Mouse (Mus musculus): Measurements from ENCODE around the gene Cmtr1. TPM values are rescaled to one million over a fixed set of nuclear protein-coding genes. Genes with fewer than 3 reads are reported as not detected.

Cmtr1 gene
- polyA plus RNA-seq, 1 experiment from 2014 or later, result 95.8 TPM

- H3K4me1 ChIP-seq, result no peaks in the 10 kb centered on the region
- whole genome bisulfite sequencing, result 88% methylated on average over 8 of the region's 8 CpGs
- H3K4me2 ChIP-seq, result no peak overlapping the region
- H3K27ac ChIP-seq, result no peak overlapping the region
- no peak overlapping the region for H3K9ac ChIP-seq
- no peak for ATAC-seq (ENCODE audit: insufficient read depth, low FRiP score, low read depth)
- no peaks in the 10 kb centered on the region for H3K9me3 ChIP-seq
- peaks cover 58% of the 10 kb centered on the region for H3K36me3 ChIP-seq
- H3K27me3 ChIP-seq (replicated peaks), result no peaks in the 10 kb centered on the region
- no peak overlapping the region for H3K4me3 ChIP-seq (replicated peaks)
Observed at GRCm38 (mm10) chr17:29635492-29635891, 24.9 kb upstream of the Cmtr1 start.

- no peaks in the 10 kb centered on the region for H3K4me1 ChIP-seq
- H3K9ac ChIP-seq, result no peak overlapping the region
- H3K4me2 ChIP-seq, result no peak overlapping the region
- no peak overlapping the region for H3K27ac ChIP-seq
- H3K27me3 ChIP-seq (replicated peaks), result no peaks in the 10 kb centered on the region
- H3K36me3 ChIP-seq, result peaks cover 58% of the 10 kb centered on the region
- no peak for ATAC-seq (ENCODE audit: insufficient read depth, low FRiP score, low read depth)
- H3K9me3 ChIP-seq, result no peaks in the 10 kb centered on the region
- 67% methylated on average over 5 of the region's 5 CpGs for WGBS
- H3K4me3 ChIP-seq (replicated peaks), result no peak overlapping the region
Observed at GRCm38 (mm10) chr17:29636118-29636517, 24.3 kb upstream of the Cmtr1 start.

- Histone ChIP-seq H3K9me3 (no peaks in the 10 kb centered on the region), H3K4me3 (replicated peaks) (no peak overlapping the region), H3K36me3 (peaks cover 54% of the 10 kb centered on the region), H3K27me3 (replicated peaks) (no peaks in the 10 kb centered on the region), H3K27ac (no peak overlapping the region), H3K9ac (no peak overlapping the region), H3K4me2 (no peak overlapping the region), H3K4me1 (no peaks in the 10 kb centered on the region)
- ATAC-seq (ENCODE audit: insufficient read depth, low FRiP score, low read depth), result no peak
- 89% methylated on average over 4 of the region's 4 CpGs for WGBS
Observed at GRCm38 (mm10) chr17:29637377-29637776, 23.0 kb upstream of the Cmtr1 start.

- no peak overlapping the region for H3K4me3 ChIP-seq (replicated peaks)
- H3K9me3 ChIP-seq, result no peaks in the 10 kb centered on the region
- WGBS, result 73% methylated on average over 8 of the region's 8 CpGs
- H3K9ac ChIP-seq, result no peak overlapping the region
- H3K27ac ChIP-seq, result no peak overlapping the region
- no peak overlapping the region for H3K4me2 ChIP-seq
- peaks cover 54% of the 10 kb centered on the region for H3K36me3 ChIP-seq
- H3K4me1 ChIP-seq, result no peaks in the 10 kb centered on the region
- no peaks in the 10 kb centered on the region for H3K27me3 ChIP-seq (replicated peaks)
- ATAC-seq (ENCODE audit: insufficient read depth, low FRiP score, low read depth), result no peak
Observed at GRCm38 (mm10) chr17:29637895-29638294, 22.5 kb upstream of the Cmtr1 start.

- Histone ChIP-seq H3K27ac (no peak overlapping the region), H3K9ac (no peak overlapping the region), H3K36me3 (peaks cover 33% of the 10 kb centered on the region), H3K4me3 (replicated peaks) (no peak overlapping the region), H3K27me3 (replicated peaks) (no peaks in the 10 kb centered on the region), H3K4me2 (no peak overlapping the region), H3K9me3 (no peaks in the 10 kb centered on the region), H3K4me1 (no peaks in the 10 kb centered on the region)
- 94% methylated on average over 11 of the region's 11 CpGs for WGBS
- ATAC-seq (ENCODE audit: insufficient read depth, low FRiP score, low read depth), result no peak
Observed at GRCm38 (mm10) chr17:29640971-29641370, 19.4 kb upstream of the Cmtr1 start.

- no peak overlapping the region for H3K4me3 ChIP-seq (replicated peaks)
- H3K9ac ChIP-seq, result no peak overlapping the region
- no peaks in the 10 kb centered on the region for H3K27me3 ChIP-seq (replicated peaks)
- WGBS, result 51% methylated on average over 3 of the region's 3 CpGs
- H3K4me2 ChIP-seq, result no peak overlapping the region
- no peak for ATAC-seq (ENCODE audit: insufficient read depth, low FRiP score, low read depth)
- H3K27ac ChIP-seq, result no peak overlapping the region
- H3K4me1 ChIP-seq, result no peaks in the 10 kb centered on the region
- peaks cover 26% of the 10 kb centered on the region for H3K36me3 ChIP-seq
- H3K9me3 ChIP-seq, result no peaks in the 10 kb centered on the region
Observed at GRCm38 (mm10) chr17:29642219-29642618, 18.2 kb upstream of the Cmtr1 start.

- Histone ChIP-seq H3K4me2 (no peak overlapping the region), H3K4me3 (replicated peaks) (no peak overlapping the region), H3K27ac (no peak overlapping the region), H3K9me3 (no peaks in the 10 kb centered on the region), H3K36me3 (peaks cover 5% of the 10 kb centered on the region; the same call in 1 of the 2 replicates), H3K4me1 (no peaks in the 10 kb centered on the region), H3K27me3 (replicated peaks) (no peaks in the 10 kb centered on the region), H3K9ac (no peak overlapping the region)
- peak; percentile 67 for ATAC-seq (ENCODE audit: insufficient read depth, low FRiP score, low read depth)
- WGBS, result 82% methylated on average over 2 of the region's 2 CpGs
Observed at GRCm38 (mm10) chr17:29658249-29658648, 2.1 kb upstream of the Cmtr1 start.

- H3K9ac ChIP-seq, result peak overlapping the region; percentile 79
- WGBS, result under 1% methylated on average over 40 of the region's 41 CpGs
- ATAC-seq (ENCODE audit: insufficient read depth, low FRiP score, low read depth), result no peak; the same call in 1 of the 2 replicates
Observed at GRCm38 (mm10) chr17:29660762-29661391, 482 bp downstream of the Cmtr1 start.

GRCm38 (mm10) chr17:29662145-29662544 is 1.8 kb downstream of the Cmtr1 start:
- Histone ChIP-seq H3K36me3 (peaks cover 10% of the 10 kb centered on the region), H3K4me2 (no peak overlapping the region), H3K4me1 (no peaks in the 10 kb centered on the region), H3K9me3 (no peaks in the 10 kb centered on the region), H3K27ac (no peak overlapping the region), H3K9ac (no peak overlapping the region), H3K27me3 (replicated peaks) (no peaks in the 10 kb centered on the region), H3K4me3 (replicated peaks) (no peak overlapping the region)
- no peak for ATAC-seq (ENCODE audit: insufficient read depth, low FRiP score, low read depth)
- WGBS, result 88% methylated on average over 6 of the region's 6 CpGs

More at GRCm38 (mm10) chr17:29660762-29661391, 482 bp downstream of the Cmtr1 start:
- Histone ChIP-seq H3K9me3 (no peaks in the 10 kb centered on the region), H3K4me1 (no peaks in the 10 kb centered on the region), H3K4me2 (peak overlapping the region; percentile 83), H3K36me3 (peaks cover 5% of the 10 kb centered on the region; the same call in 1 of the 2 replicates), H3K27me3 (replicated peaks) (no peaks in the 10 kb centered on the region), H3K4me3 (replicated peaks) (peak overlapping the region; percentile 78), H3K27ac (peak overlapping the region; percentile 93)

GRCm38 (mm10) chr17:29668051-29668986 is 7.9 kb downstream of the Cmtr1 start:
- no peaks in the 10 kb centered on the region for H3K9me3 ChIP-seq
- peak; percentile 27; the same call in 1 of the 2 replicates for ATAC-seq (ENCODE audit: insufficient read depth, low FRiP score, low read depth)
- H3K4me3 ChIP-seq (replicated peaks), result no peak overlapping the region
- H3K36me3 ChIP-seq, result peaks cover 12% of the 10 kb centered on the region
- no peak overlapping the region for H3K27ac ChIP-seq
- no peak overlapping the region for H3K9ac ChIP-seq
- WGBS, result 71% methylated on average over 10 of the region's 10 CpGs
- H3K27me3 ChIP-seq (replicated peaks), result no peaks in the 10 kb centered on the region
- no peak overlapping the region for H3K4me2 ChIP-seq
- 0 out of 2 replicates have a peak, but pooled peaks cover 3% of the 10 kb centered on the region for H3K4me1 ChIP-seq

GRCm38 (mm10) chr17:29669030-29669429 is 8.6 kb downstream of the Cmtr1 start:
- no peak overlapping the region for H3K4me2 ChIP-seq
- H3K9ac ChIP-seq, result no peak overlapping the region
- no peak for ATAC-seq (ENCODE audit: insufficient read depth, low FRiP score, low read depth)
- peaks cover 14% of the 10 kb centered on the region for H3K36me3 ChIP-seq
- H3K9me3 ChIP-seq, result no peaks in the 10 kb centered on the region
- H3K27me3 ChIP-seq (replicated peaks), result no peaks in the 10 kb centered on the region
- no peak overlapping the region for H3K4me3 ChIP-seq (replicated peaks)
- 0 out of 2 replicates have a peak, but pooled peaks cover 3% of the 10 kb centered on the region for H3K4me1 ChIP-seq
- H3K27ac ChIP-seq, result no peak overlapping the region
- WGBS, result 89% methylated on average over 4 of the region's 4 CpGs

GRCm38 (mm10) chr17:29669936-29670335 is 9.5 kb downstream of the Cmtr1 start:
- no peaks in the 10 kb centered on the region for H3K9me3 ChIP-seq
- H3K27ac ChIP-seq, result no peak overlapping the region

More at GRCm38 (mm10) chr17:29669936-29670335, 9.5 kb downstream of the Cmtr1 start:
- Histone ChIP-seq H3K4me2 (no peak overlapping the region), H3K4me3 (replicated peaks) (no peak overlapping the region), H3K27me3 (replicated peaks) (no peaks in the 10 kb centered on the region), H3K4me1 (0 out of 2 replicates have a peak, but pooled peaks cover 3% of the 10 kb centered on the region), H3K36me3 (peaks cover 21% of the 10 kb centered on the region), H3K9ac (no peak overlapping the region)
- peak; percentile 72 for ATAC-seq (ENCODE audit: insufficient read depth, low FRiP score, low read depth)

Data from stomach, embryonic 15.5 days (tissue).